Mouse (Mus musculus): ENCODE measurements around the gene Flywch1. TPM values are rescaled to one million over a fixed set of nuclear protein-coding genes. Genes with fewer than 3 reads are reported as not detected.

Gene Flywch1
- polyA plus RNA-seq, 1 experiment from 2014 or later: 168 TPM

- DNase-seq (ENCODE audit: low spot score): no peak
- Histone ChIP-seq H3K4me3 (no peak overlapping the region), H3K27ac (replicated peaks) (no peak overlapping the region), H3K27me3 (replicated peaks; ENCODE audit: low read depth, poor library complexity, severe bottlenecking) (no peaks in the 10 kb centered on the region), H3K36me3 (replicated peaks) (peaks cover 11% of the 10 kb centered on the region), H3K9me3 (peaks cover 3% of the 10 kb centered on the region; the same call in 1 of the 2 replicates), H3K4me1 (peaks cover 16% of the 10 kb centered on the region)
- 52% methylated on average over 7 of the region's 7 CpGs for WGBS
These were observed 25.9 kb upstream of the Flywch1 start for GRCm38 (mm10) chr17:23797316-23797715.

- 95% methylated on average over 8 of the region's 8 CpGs for WGBS
- Histone ChIP-seq H3K27ac (replicated peaks) (no peak overlapping the region), H3K4me3 (no peak overlapping the region), H3K9me3 (peaks cover 3% of the 10 kb centered on the region; the same call in 1 of the 2 replicates), H3K27me3 (replicated peaks; ENCODE audit: low read depth, poor library complexity, severe bottlenecking) (no peaks in the 10 kb centered on the region), H3K36me3 (replicated peaks) (peaks cover 11% of the 10 kb centered on the region), H3K4me1 (peaks cover 26% of the 10 kb centered on the region)
- no peak for DNase-seq (ENCODE audit: low spot score)
These were observed 23.9 kb upstream of the Flywch1 start for GRCm38 (mm10) chr17:23795323-23795722.

GRCm38 (mm10) chr17:23791079-23791357, 19.6 kb upstream of the Flywch1 start:
- Histone ChIP-seq H3K4me1 (peaks cover 32% of the 10 kb centered on the region), H3K27me3 (replicated peaks; ENCODE audit: low read depth, poor library complexity, severe bottlenecking) (no peaks in the 10 kb centered on the region), H3K36me3 (replicated peaks) (0 out of 2 replicates have a peak, but pooled peaks cover 6% of the 10 kb centered on the region), H3K4me3 (peak overlapping the region; percentile 61), H3K27ac (replicated peaks) (peak overlapping the region; percentile 97), H3K9me3 (no peaks in the 10 kb centered on the region)
- no peak for DNase-seq (ENCODE audit: low spot score)
- WGBS: 57% methylated on average over 2 of the region's 2 CpGs

- Histone ChIP-seq H3K4me3 (peak within 1 kb of the TSS; percentile 61), H3K27me3 (replicated peaks; ENCODE audit: low read depth, poor library complexity, severe bottlenecking) (no peaks in the 10 kb centered on the region)
- 2% methylated on average over 29 of the region's 29 CpGs for WGBS
These were observed 19.1 kb upstream of the Flywch1 start, which contains the start of gene Srrm2 for GRCm38 (mm10) chr17:23790269-23791078. Gene Srrm2 (plus strand): TSS chr17:23790532.

GRCm38 (mm10) chr17:23789749-23790268, 18.4 kb upstream of the Flywch1 start:
- 11% methylated on average over 8 of the region's 8 CpGs for WGBS
- Histone ChIP-seq H3K36me3 (replicated peaks) (0 out of 2 replicates have a peak, but pooled peaks cover 6% of the 10 kb centered on the region), H3K4me1 (peaks cover 42% of the 10 kb centered on the region), H3K27me3 (replicated peaks; ENCODE audit: low read depth, poor library complexity, severe bottlenecking) (no peaks in the 10 kb centered on the region), H3K4me3 (peak overlapping the region; percentile 61), H3K27ac (replicated peaks) (peak overlapping the region; percentile 97), H3K9me3 (no peaks in the 10 kb centered on the region)
- DNase-seq (ENCODE audit: low spot score): no peak

More at GRCm38 (mm10) chr17:23790269-23791078, 19.1 kb upstream of the Flywch1 start, which contains the start of gene Srrm2:
- 0 out of 2 replicates have a peak, but pooled peaks cover 6% of the 10 kb centered on the region for H3K36me3 ChIP-seq (replicated peaks)
- H3K27ac ChIP-seq (replicated peaks): peak within 1 kb of the TSS; percentile 97
- peaks cover 38% of the 10 kb centered on the region for H3K4me1 ChIP-seq
- peak; percentile 88 for DNase-seq (ENCODE audit: low spot score)
- no peaks in the 10 kb centered on the region for H3K9me3 ChIP-seq

- WGBS: 89% methylated on average over 4 of the region's 4 CpGs
These were observed 17.6 kb upstream of the Flywch1 start for GRCm38 (mm10) chr17:23788973-23789372.

GRCm38 (mm10) chr17:23786510-23786931, 15.1 kb upstream of the Flywch1 start:
- Histone ChIP-seq H3K27ac (replicated peaks) (peak overlapping the region; percentile 90), H3K9me3 (no peaks in the 10 kb centered on the region), H3K4me1 (peaks cover 38% of the 10 kb centered on the region), H3K36me3 (replicated peaks) (no peaks in the 10 kb centered on the region), H3K27me3 (replicated peaks; ENCODE audit: low read depth, poor library complexity, severe bottlenecking) (no peaks in the 10 kb centered on the region), H3K4me3 (peak overlapping the region; percentile 75)
- peak; percentile 37 for DNase-seq (ENCODE audit: low spot score)
- WGBS: 16% methylated on average over 13 of the region's 13 CpGs

More at GRCm38 (mm10) chr17:23788973-23789372, 17.6 kb upstream of the Flywch1 start:
- no peaks in the 10 kb centered on the region for H3K9me3 ChIP-seq
- DNase-seq (ENCODE audit: low spot score): no peak
- no peak overlapping the region for H3K4me3 ChIP-seq
- H3K27ac ChIP-seq (replicated peaks): no peak overlapping the region
- 0 out of 2 replicates have a peak, but pooled peaks cover 4% of the 10 kb centered on the region for H3K36me3 ChIP-seq (replicated peaks)
- H3K27me3 ChIP-seq (replicated peaks; ENCODE audit: low read depth, poor library complexity, severe bottlenecking): no peaks in the 10 kb centered on the region
- H3K4me1 ChIP-seq: peaks cover 42% of the 10 kb centered on the region

GRCm38 (mm10) chr17:23785561-23786471, 14.4 kb upstream of the Flywch1 start, which contains the start of gene Flywch2:
Gene Flywch2 (minus strand): TSS chr17:23786081.
- H3K27ac ChIP-seq (replicated peaks): peak within 1 kb of the TSS; percentile 90

GRCm38 (mm10) chr17:23783352-23783751, 11.9 kb upstream of the Flywch1 start:
- no peak for DNase-seq (ENCODE audit: low spot score)
- peaks cover 17% of the 10 kb centered on the region for H3K4me1 ChIP-seq

More at GRCm38 (mm10) chr17:23785561-23786471, 14.4 kb upstream of the Flywch1 start, which contains the start of gene Flywch2:
- Histone ChIP-seq H3K4me1 (peaks cover 31% of the 10 kb centered on the region), H3K4me3 (peak within 1 kb of the TSS; percentile 75), H3K9me3 (no peaks in the 10 kb centered on the region), H3K27me3 (replicated peaks; ENCODE audit: low read depth, poor library complexity, severe bottlenecking) (no peaks in the 10 kb centered on the region), H3K36me3 (replicated peaks) (no peaks in the 10 kb centered on the region)
- 3% methylated on average over 43 of the region's 43 CpGs for WGBS
- peak; percentile 87 for DNase-seq (ENCODE audit: low spot score)

GRCm38 (mm10) chr17:23778447-23778846, 7.0 kb upstream of the Flywch1 start:
- no peaks in the 10 kb centered on the region for H3K27me3 ChIP-seq (replicated peaks; ENCODE audit: low read depth, poor library complexity, severe bottlenecking)
- WGBS: 53% methylated on average over 2 of the region's 2 CpGs

More at GRCm38 (mm10) chr17:23783352-23783751, 11.9 kb upstream of the Flywch1 start:
- Histone ChIP-seq H3K27me3 (replicated peaks; ENCODE audit: low read depth, poor library complexity, severe bottlenecking) (no peaks in the 10 kb centered on the region), H3K27ac (replicated peaks) (no peak overlapping the region), H3K4me3 (no peak overlapping the region), H3K9me3 (no peaks in the 10 kb centered on the region), H3K36me3 (replicated peaks) (0 out of 2 replicates have a peak, but pooled peaks cover 8% of the 10 kb centered on the region)

GRCm38 (mm10) chr17:23777141-23777540, 5.7 kb upstream of the Flywch1 start:
- no peak overlapping the region for H3K4me3 ChIP-seq
- H3K36me3 ChIP-seq (replicated peaks): 0 out of 2 replicates have a peak, but pooled peaks cover 8% of the 10 kb centered on the region
- H3K27ac ChIP-seq (replicated peaks): no peak overlapping the region
- H3K9me3 ChIP-seq: no peaks in the 10 kb centered on the region
- no peak for DNase-seq (ENCODE audit: low spot score)
- WGBS: 78% methylated on average over 2 of the region's 2 CpGs
- no peaks in the 10 kb centered on the region for H3K27me3 ChIP-seq (replicated peaks; ENCODE audit: low read depth, poor library complexity, severe bottlenecking)
- peaks cover 4% of the 10 kb centered on the region for H3K4me1 ChIP-seq

More at GRCm38 (mm10) chr17:23778447-23778846, 7.0 kb upstream of the Flywch1 start:
- Histone ChIP-seq H3K4me1 (peaks cover 4% of the 10 kb centered on the region), H3K4me3 (no peak overlapping the region), H3K9me3 (no peaks in the 10 kb centered on the region), H3K27ac (replicated peaks) (no peak overlapping the region), H3K36me3 (replicated peaks) (0 out of 2 replicates have a peak, but pooled peaks cover 8% of the 10 kb centered on the region)
- DNase-seq (ENCODE audit: low spot score): no peak

GRCm38 (mm10) chr17:23776216-23776615, 4.8 kb upstream of the Flywch1 start:
- H3K36me3 ChIP-seq (replicated peaks): 0 out of 2 replicates have a peak, but pooled peaks cover 8% of the 10 kb centered on the region
- no peak overlapping the region for H3K4me3 ChIP-seq
- no peak overlapping the region for H3K27ac ChIP-seq (replicated peaks)
- H3K27me3 ChIP-seq (replicated peaks; ENCODE audit: low read depth, poor library complexity, severe bottlenecking): no peaks in the 10 kb centered on the region
- no peak for DNase-seq (ENCODE audit: low spot score)
- H3K4me1 ChIP-seq: peaks cover 13% of the 10 kb centered on the region
- WGBS: 81% methylated on average over 10 of the region's 10 CpGs
- H3K9me3 ChIP-seq: no peaks in the 10 kb centered on the region

All from embryonic facial prominence, embryonic 10.5 days (tissue).